Comparison of ENCODE assay signal across 8 mouse cellular contexts in genomic region chr3:51195736-51196135, GRCm38 (mm10). TPM values are rescaled to one million over a fixed set of nuclear protein-coding genes. Genes with fewer than 3 reads are reported as not detected.
DNase-seq lines count a peak whose midpoint lies in the region; ATAC-seq lines count a peak whose summit lies in the region.

No protein-coding gene starts in this region.

- H3K27me3 ChIP-seq in hindbrain, embryonic 16.5 days (replicated peaks; ENCODE audit: control insufficient read depth, insufficient read depth, low read length): no peaks in the 10 kb centered on the region
- no peaks in the 10 kb centered on the region for H3K27me3 ChIP-seq in neural tube, embryonic 13.5 days

- WGBS in hindbrain, embryonic 16.5 days: 40% methylated on average over 8 of the region's 8 CpGs
- 36% methylated on average over 8 of the region's 8 CpGs for WGBS in neural tube, embryonic 13.5 days

- no peak overlapping the region for H3K4me3 ChIP-seq in hindbrain, embryonic 16.5 days (ENCODE audit: low read length)
- no peak overlapping the region for H3K4me3 ChIP-seq in neural tube, embryonic 13.5 days

- 0 out of 2 replicates have a peak, but pooled peaks have one; percentile 60 for ATAC-seq in hindbrain, embryonic 16.5 days
- peak; percentile 53; the same call in 1 of the 2 replicates for ATAC-seq in neural tube, embryonic 13.5 days (ENCODE audit: low read depth)
- no peak for ATAC-seq in granulocyte monocyte progenitor cell, adult 5-6 weeks (replicated peaks; ENCODE audit: poor library complexity, severe bottlenecking)

- no peak overlapping the region for H3K27ac ChIP-seq in hindbrain, embryonic 16.5 days (ENCODE audit: low read depth, low read length)
- H3K27ac ChIP-seq in neural tube, embryonic 13.5 days (replicated peaks): no peak overlapping the region

- intact Hi-C loops in gastrocnemius, postnatal 14 days (cut with DNase I; ENCODE audit: low total_unique reads): no loop called here
- intact Hi-C loops in gastrocnemius, postnatal 36 days (cut with DNase I): no loop called here

- no peak overlapping the region for H3K9ac ChIP-seq in hindbrain, embryonic 16.5 days (ENCODE audit: low read depth, low read length)
- no peak overlapping the region for H3K9ac ChIP-seq in neural tube, embryonic 13.5 days

- H3K4me1 ChIP-seq in hindbrain, embryonic 16.5 days (ENCODE audit: control insufficient read depth, insufficient read depth, low read depth, low read length): no peaks in the 10 kb centered on the region
- H3K4me1 ChIP-seq in neural tube, embryonic 13.5 days (replicated peaks): 0 out of 2 replicates have a peak, but pooled peaks cover 5% of the 10 kb centered on the region

- H3K9me3 ChIP-seq in hindbrain, embryonic 16.5 days (ENCODE audit: control insufficient read depth, low read length): no peaks in the 10 kb centered on the region
- H3K9me3 ChIP-seq in neural tube, embryonic 13.5 days: no peaks in the 10 kb centered on the region

- peak overlapping the region; percentile 18 for H3K4me2 ChIP-seq in hindbrain, embryonic 16.5 days (ENCODE audit: low read length)
- peak overlapping the region; percentile 18; the same call in 1 of the 2 replicates for H3K4me2 ChIP-seq in neural tube, embryonic 13.5 days

- H3K36me3 ChIP-seq in hindbrain, embryonic 16.5 days (ENCODE audit: control insufficient read depth, insufficient read depth, low read length): no peaks in the 10 kb centered on the region
- H3K36me3 ChIP-seq in neural tube, embryonic 13.5 days: no peaks in the 10 kb centered on the region

- DNase-seq in right cerebral cortex, adult 2 months (ENCODE audit: low spot score in 2 of 2): peak; percentile 30 to 44
- DNase-seq in right cerebral cortex, postnatal 4 days: no peak
- DNase-seq in embryo, embryonic 9.5 days (ENCODE audit: extremely low spot score): peak; percentile 45
- no peak for DNase-seq in gastrocnemius, postnatal 14 days
- no peak for DNase-seq in gastrocnemius, postnatal 36 days

RNA-seq across cellular contexts. Expression of gene Noct, which starts 28.5 kb away (rescaled TPM):
- 28.8 and 29.3 TPM in 2 replicates for polyA plus RNA-seq in hindbrain, embryonic 16.5 days (2015; fragmentation: Nextera tagmentation; extraction: Ambion mirVana)
- 21.5 and 22.8 TPM in 2 replicates for polyA plus RNA-seq in neural tube, embryonic 13.5 days (2015; fragmentation: Nextera tagmentation; extraction: Ambion mirVana)
- 10 to 100 TPM; 17.0 to 35.4 TPM for total RNA-seq in gastrocnemius, postnatal 14 days (2021)
- total RNA-seq in gastrocnemius, postnatal 36 days (2021): 10 to 100 TPM; 24.1 to 37.6 TPM
- 13.9 and 24.0 TPM in 2 replicates for total RNA-seq in granulocyte monocyte progenitor cell, adult 5-6 weeks (2014; fragmentation: Nextera tagmentation)
- 7.0 and 9.5 TPM in 2 replicates for total RNA-seq in granulocyte monocyte progenitor cell, adult 5-6 weeks (2017)

Comparison
In these comparisons a context has a peak if more than half of its experiments do, and no peak if none do; other contexts are left out.
1. DNase-seq: peak in right cerebral cortex, adult 2 months (2 of 2) and embryo, embryonic 9.5 days (single experiment); none in right cerebral cortex, postnatal 4 days (single experiment), gastrocnemius, postnatal 14 days (single experiment) and gastrocnemius, postnatal 36 days (0 of 2).